Mouse (Mus musculus) effector memory CD4-positive, alpha-beta T cell, adult 5 months (primary cell): ENCODE data around the gene Olfr1420. TPM values are rescaled to one million over a fixed set of nuclear protein-coding genes. Genes with fewer than 3 reads are reported as not detected.

Source experiments
- polyA plus RNA-seq: library from polyadenylated mRNA; unstranded; fragments of 100-300 nt; shearing (Covaris generic); gene quantifications from one replicate; pipeline ENCODE4 v1.2.1, GENCODE M21; 2017

Olfr1420 gene
- polyA plus RNA-seq, result not detected

DNA sequence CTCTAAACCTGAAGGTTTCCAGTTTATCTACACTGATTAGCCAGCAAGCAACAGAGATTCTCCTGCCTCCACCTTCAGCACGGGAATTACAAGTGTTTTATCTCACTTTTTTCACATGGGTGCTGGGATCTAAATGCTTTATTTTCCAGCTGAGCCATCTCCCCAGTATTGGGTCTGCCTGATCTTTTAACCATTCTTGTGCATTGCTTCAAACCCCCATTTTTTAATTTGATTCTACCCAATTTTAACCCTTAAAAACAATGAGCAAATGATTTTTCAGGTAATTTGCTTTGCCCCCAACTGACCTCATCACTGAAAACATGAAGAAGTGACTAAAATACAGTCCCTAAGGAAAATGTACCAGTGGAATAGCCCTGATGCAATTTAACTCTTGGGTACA is at the start of gene Olfr1420:
Gene Olfr1420, plus strand, starts transcription at position 301 of the 400 bp plus-strand sequence.

DNA sequence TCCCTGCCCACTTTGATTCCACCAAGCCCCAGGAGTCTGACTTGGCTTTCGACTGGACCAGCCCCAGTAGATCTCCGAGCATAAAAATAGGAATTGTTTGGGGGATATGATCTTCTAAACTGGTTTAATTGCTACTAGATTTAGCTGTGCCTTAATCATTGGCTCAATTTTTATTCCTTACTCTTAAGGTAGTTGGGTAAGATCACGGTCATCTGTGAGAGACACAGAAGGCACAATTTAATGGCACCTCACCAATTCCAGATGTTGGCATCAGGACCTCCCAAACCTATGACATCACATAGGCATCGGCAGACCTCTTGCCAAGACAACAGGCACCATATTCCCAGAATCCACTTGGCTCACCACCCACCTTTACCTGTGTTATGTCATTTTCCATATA is 47.2 kb upstream of the Olfr1420 start, which contains the start of gene Olfr1417:
Gene Olfr1417, minus strand, starts transcription at position 101 of the 400 bp plus-strand sequence.

GRCm38 (mm10) chr19:11860966-11861365 is 25.4 kb upstream of the Olfr1420 start, which contains the start of gene Olfr1418:
Gene Olfr1418 (minus strand): TSS chr19:11861066.

DNA sequence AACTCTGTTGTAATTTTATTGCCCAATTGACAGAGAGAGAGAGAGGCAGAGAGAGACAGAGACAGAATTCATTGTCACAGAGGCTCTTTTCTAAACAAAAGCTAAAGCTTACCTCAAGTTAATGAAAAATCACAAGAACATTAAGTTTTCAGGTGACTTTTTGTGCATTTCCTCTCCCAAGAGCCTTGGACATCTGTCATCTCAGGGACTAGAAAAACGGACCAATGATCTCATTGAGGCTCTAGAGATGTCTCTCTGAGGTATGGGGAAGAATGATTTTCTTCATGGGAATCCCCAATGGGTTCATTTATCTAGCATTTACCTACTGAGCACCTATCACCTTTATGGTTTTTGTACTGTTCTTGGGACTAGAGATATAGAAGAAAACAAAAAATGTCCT is 11.4 kb upstream of the Olfr1420 start, which contains the start of gene Olfr1419:
Gene Olfr1419, minus strand, starts transcription at position 101 of the 400 bp plus-strand sequence.

DNA sequence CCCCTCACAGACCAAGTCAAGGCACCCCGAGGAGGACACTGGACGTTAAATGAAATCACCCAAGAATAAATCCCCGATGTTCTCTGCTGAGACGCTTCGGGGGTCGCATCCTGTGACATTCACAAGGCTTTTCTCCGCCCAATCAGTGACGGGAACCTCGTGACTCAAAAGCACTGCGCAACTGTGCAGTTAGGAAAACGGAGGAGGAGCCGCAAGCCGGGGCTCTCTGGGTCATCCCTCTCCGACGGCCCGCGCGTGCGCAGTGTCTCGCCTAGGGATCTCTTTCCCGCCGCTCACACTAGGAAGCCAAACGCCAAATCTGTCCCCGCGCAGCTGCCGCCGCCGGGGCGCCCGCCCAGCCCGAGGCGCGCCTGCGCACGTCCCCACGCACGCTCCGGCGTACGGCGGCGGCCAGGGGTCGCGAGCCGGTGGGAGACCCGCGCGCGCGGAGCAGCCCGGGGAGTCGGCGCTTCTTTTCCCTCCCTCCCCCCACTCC is 25.7 kb downstream of the Olfr1420 start, which contains the start of gene Patl1:
Gene Patl1, plus strand, starts transcription at position 363 of the 496 bp plus-strand sequence.

Other genes starting within 250 kb of the Olfr1420 start
- not detected for gene Ms4a3, start 245.7 kb upstream of the Olfr1420 start, polyA plus RNA-seq
- gene Oosp2, start 226.0 kb upstream of the Olfr1420 start, polyA plus RNA-seq, result not detected
- not detected for gene Oosp1, start 195.4 kb upstream of the Olfr1420 start, polyA plus RNA-seq
- gene Oosp3, start 189.5 kb upstream of the Olfr1420 start, polyA plus RNA-seq, result 0.64 TPM
- gene Gif, start 139.0 kb upstream of the Olfr1420 start, polyA plus RNA-seq, result not detected
- gene Mrpl16, start 116.2 kb upstream of the Olfr1420 start, polyA plus RNA-seq, result 34.4 TPM
- gene Stx3, start 67.2 kb upstream of the Olfr1420 start, polyA plus RNA-seq, result 1.6 TPM
- gene Olfr1417, start 47.3 kb upstream of the Olfr1420 start, polyA plus RNA-seq, result not detected
- not detected for gene Olfr1418, start 25.5 kb upstream of the Olfr1420 start, polyA plus RNA-seq
- gene Olfr1419, start 11.5 kb upstream of the Olfr1420 start, polyA plus RNA-seq, result not detected
- 29.6 TPM for gene Patl1, start 25.8 kb downstream of the Olfr1420 start, polyA plus RNA-seq
- 47.6 TPM for gene Osbp, start 79.4 kb downstream of the Olfr1420 start, polyA plus RNA-seq
- 0.09 TPM for gene Olfr1423, start 154.8 kb downstream of the Olfr1420 start, polyA plus RNA-seq
- gene Olfr1424, start 176.1 kb downstream of the Olfr1420 start, polyA plus RNA-seq, result 0.21 TPM
- not detected for gene Olfr1425, start 191.2 kb downstream of the Olfr1420 start, polyA plus RNA-seq
- gene Olfr1426, start 205.4 kb downstream of the Olfr1420 start, polyA plus RNA-seq, result not detected
- not detected for gene Olfr1427, start 216.8 kb downstream of the Olfr1420 start, polyA plus RNA-seq
- not detected for gene Olfr1428, start 229.3 kb downstream of the Olfr1420 start, polyA plus RNA-seq
- not detected for gene Olfr76, start 236.6 kb downstream of the Olfr1420 start, polyA plus RNA-seq